Mouse (Mus musculus): ENCODE measurements at regions not wholly inside any gene's neighbourhood (a gene's known extent, or its start where the extent isn't known, plus 50 kb on each side); places are given as distances from the start of the nearest gene placed in this dataset.

DNA sequence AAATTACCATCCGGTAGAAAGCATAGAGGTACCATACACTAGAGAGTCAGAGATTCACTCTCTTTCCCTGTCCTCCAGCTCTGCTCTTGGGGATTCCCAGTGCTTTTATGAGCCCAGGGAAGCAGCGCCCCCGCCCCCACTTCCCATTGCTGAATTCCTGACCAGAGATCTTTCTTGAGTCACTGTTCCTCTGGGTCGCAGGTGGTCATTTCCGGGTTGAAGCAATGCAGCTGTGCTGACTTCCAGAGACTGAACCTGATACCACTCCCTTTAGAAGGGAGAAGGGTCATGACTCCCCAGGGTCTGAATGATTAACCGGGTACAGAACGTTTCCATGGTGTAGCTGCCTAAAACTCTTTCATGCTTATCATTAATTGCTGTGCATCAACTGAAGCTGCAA is 128.9 kb downstream of the Cd83 start:
- no peak for DNase-seq (ENCODE audit: low spot score in 2 of 2)

DNA sequence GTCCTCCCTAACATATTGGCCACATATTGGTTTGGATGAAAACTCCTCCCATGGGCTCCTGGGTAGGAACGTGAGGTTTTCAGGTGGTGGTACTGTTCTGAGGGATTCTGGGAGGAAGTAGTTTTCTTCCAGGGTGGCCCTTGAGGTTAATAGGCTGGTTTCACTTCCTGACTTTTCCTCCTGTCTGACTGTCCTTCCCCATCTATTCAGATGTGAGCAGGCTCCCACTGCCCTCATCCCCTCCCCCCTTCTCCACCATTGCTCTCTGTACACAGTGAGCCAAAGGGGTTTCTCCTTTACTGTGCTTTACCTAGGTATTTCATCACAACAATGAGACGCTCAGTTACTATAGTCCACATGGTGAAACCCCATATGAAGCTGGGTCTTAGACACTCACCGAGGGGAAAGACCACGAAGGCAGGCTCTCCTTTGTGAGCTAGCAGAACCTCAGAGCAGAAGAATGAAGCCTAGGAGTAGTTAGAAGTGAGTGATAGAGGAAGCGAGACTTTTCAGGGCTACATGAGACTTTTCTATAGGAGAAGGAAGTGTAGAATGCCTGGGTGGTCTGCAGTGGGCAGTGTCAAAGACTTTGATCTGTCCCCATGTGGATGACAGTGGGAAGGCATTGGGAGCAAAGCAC is 135.3 kb downstream of the Cd83 start:
- no peak for DNase-seq (ENCODE audit: low spot score in 2 of 2)

DNA sequence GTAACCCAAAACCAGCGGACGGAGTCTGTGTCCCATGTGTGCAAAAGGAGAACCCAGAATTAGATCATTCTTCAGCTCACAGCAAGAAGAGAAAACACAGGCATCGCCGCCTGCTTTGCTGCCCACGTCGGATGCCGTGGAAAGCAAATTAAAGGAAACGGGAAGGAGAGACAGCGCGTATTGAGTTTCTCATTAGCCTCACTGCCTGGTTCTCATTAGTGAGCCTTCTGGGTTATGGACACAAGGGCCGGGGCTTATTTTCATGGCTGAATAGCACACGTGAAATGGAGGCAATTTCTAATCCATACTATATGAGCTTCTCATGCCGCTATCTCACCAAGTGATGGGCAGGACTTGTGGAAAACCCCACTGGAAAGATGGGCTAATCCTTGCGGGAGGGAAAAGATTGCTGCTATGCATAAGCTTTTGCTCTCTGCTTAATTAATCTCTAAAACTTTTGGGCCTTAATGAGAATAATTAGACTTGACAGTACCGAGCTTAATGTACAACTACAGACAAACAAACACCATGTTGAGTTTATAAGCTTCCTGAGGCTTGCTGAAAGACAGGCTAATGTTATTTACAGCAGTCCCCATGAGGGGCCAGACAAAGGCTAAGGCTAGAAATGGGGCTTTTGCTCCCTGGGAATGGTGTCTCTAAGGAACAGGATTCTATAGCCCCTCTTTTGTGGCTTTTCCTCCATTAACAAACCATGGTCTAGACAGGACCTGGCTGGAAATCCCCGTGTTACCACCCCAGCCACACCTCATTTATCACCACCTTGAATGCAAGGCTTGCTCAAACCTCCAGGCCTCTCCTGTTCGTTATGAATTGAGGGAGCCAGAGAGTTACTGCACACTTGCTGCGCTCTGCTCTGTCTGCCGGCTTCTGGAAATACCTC is 145.8 kb downstream of the Cd83 start:
- no peak for DNase-seq (ENCODE audit: low spot score in 2 of 2)

DNA sequence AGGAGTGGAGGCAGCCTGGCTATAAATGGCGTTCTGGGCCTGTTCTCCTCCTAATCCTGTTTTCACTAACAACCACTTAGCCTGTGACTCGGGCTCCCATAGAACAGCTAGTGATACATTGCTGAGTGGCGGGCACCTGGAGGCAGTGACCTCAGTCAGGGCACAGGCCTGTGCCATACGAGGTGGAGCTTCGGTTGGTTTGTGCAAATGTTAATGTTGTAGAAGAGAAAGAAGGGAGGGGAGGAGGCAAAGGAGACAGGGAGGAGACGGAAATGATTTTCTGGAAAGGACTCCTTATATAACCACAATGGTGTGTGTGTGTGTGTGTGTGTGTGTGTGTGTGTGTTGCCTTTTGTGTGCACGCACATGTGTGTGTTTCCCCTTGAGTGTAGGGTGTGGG is 148.4 kb downstream of the Cd83 start:
- DNase-seq (ENCODE audit: low spot score in 2 of 2), result no peak

DNA sequence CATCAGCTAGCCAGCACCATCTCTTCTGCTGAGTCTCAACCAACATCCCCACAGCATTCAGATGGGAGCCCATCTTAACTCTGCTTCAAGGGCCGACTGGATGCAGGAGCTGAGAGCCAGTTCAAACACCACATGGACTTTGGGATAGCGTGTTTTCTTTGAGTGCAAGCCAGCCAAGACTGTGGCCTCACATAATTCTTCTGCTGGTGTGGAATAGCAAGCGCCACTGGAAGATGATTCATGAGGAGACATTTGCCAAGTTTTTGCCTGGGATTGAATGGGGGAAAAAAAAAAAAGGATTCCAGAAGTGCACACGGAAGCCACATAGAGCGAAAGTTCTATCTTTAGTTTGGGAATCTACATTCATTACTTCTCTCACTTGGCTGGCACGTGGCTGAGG is 150.7 kb downstream of the Cd83 start:
- DNase-seq (ENCODE audit: low spot score in 2 of 2), result no peak

DNA sequence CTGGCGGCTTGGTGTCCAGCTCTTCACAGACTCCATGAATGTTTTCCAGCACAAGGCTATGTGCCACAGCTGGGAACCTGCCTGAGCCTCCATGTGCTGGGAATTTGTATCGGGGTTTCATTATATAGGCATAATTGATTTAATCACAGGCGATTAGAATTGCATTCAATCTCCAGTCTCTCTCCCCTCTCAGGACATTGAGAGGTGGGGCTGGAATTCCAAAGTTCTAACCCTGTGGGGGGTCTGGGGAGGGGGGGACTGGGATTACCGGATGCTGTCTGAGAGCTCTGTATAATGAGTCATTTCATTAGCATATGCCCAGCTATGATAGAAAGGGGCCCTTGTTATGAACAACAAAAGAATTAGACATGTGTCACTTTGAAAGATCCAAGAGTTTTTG is 151.9 kb downstream of the Cd83 start:
- no peak for DNase-seq (ENCODE audit: low spot score in 2 of 2)

DNA sequence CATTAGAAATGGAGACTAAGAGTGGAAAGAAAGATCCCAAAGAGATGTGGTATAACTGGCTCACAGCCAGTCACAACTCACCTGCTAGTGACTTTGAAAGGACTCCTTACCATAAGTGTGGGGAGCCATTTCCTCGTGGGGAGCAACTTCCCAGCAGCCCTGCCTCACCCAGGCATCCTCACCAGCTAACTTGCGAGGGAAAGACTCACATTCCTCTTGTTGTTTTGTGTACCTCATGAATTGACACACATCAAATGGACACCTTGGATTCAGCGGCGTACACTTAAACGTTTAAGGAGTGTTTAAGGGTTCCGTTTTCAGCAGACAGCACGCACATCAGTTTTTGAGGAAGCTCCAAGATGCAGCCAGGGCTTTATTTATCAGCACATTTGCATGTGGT is 154.0 kb downstream of the Cd83 start:
- DNase-seq (ENCODE audit: low spot score in 2 of 2), result no peak

DNA sequence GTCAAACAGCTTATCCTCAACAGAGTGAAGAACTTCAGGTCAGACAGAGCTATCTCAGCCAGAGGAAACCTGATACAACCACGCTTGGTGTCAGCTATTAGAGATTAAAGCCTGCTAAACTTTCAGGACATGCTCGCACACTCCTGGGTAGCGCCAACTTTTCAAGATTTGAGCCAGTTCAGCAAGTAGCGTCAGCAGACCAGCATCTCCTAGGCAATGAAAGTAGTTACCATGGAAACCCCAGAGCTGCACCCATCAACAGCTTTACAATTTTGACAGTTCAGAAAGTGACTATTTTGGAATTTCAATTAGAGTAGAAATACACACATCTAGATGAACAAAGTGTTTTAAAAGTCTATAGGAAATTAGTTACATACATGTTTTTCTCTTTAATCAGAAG is 154.8 kb downstream of the Cd83 start:
- no peak for DNase-seq (ENCODE audit: low spot score in 2 of 2)

DNA sequence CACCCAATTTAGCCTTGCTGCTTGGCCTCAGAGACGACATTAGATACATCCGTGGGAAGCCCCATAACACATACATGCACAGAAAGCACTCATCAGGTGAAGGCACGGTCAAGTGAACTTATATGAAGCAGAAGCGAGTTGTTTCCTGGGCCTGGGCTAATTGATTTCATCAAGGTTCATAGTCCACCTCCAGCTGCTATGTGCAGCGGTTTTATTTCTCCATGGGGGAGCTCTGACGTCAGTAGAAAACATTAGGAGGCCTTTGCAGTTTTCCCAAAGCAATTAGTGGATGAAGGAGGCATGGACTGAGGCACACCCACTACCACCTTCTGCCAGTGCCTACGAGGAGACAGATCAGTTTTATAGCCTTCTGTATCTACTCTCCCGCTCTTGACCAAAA is 157.2 kb downstream of the Cd83 start:
- DNase-seq (ENCODE audit: low spot score in 2 of 2), result no peak

DNA sequence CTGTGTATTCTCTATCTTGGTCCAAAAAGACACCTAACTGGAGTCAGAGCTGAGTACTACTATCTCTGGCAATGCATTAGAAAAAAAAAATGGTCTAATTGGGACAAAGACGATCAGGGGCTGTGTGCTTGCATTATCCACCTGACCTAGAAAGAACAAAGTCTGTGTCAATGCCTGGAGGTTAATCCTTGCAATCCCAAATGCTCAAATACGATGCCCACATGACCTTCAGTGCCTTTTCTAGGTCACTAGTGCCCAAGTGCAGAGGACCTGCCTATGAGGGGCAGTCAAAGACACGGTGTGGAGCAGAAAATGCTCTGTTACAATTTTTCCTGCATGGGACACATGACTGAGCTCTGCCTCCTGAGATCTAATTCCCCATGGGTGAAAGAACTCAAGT is 164.0 kb downstream of the Cd83 start:
- DNase-seq (ENCODE audit: low spot score in 2 of 2), result no peak

DNA sequence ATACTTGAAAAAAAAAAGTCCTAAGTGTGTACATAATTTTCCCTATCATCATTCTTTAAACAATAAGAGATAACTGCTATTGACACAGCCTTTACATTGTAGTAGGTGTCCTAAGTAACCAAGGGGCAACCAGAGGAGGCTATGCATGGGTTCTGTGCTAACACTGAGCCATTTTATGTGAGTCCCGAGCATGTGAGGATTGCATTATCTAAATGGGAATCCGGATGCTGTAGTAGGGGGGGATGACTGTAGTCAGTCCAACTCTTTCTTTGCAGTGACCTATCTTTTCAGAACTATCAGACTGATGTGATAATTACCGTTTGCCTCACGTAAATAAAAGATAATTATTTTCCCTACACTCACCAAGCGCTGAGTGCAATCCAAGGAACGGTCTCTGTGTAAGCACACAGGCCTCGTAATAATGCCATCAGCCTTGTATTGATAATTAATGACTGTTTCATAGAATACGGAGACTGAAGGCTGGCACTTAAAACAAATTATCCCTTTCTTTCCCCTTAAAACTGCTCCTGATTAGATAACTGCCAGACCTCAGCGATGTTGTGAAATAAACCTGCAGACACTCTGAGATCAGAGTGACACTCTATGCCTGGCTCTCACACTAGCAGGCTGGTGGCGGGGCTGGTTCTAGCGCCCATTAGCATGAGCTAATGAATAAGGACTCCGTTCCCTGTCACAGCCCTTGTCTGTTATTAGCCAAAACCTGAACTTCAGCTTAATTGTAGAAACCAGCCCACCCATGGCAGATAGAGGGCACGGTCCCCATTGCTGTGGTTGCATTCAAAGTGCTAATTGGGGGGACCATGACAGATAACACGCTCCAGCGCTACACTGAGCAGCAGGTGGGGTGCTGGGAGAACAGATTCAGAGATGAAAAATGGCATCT is 165.4 kb downstream of the Cd83 start:
- no peak for DNase-seq (ENCODE audit: low spot score in 2 of 2)

DNA sequence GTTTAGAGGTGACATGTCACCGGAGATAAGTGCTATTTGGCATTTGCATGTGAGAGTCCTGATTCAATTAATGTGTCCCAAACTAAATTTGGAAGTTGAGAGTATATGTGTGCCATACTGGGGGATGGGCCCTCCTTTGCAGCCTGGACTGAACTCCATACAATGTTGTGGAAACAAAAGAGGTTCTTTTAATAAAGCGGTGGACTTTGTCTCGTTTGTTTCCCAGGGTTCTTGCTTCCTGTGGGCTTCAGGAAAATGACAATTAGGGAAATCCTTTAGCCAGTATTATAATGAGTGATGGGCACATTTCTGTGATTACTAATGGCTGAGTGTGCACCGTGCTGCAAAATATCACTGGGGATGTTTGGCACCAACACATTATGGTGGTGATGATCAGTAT is 167.9 kb downstream of the Cd83 start:
- DNase-seq (ENCODE audit: low spot score in 2 of 2), result no peak

DNA sequence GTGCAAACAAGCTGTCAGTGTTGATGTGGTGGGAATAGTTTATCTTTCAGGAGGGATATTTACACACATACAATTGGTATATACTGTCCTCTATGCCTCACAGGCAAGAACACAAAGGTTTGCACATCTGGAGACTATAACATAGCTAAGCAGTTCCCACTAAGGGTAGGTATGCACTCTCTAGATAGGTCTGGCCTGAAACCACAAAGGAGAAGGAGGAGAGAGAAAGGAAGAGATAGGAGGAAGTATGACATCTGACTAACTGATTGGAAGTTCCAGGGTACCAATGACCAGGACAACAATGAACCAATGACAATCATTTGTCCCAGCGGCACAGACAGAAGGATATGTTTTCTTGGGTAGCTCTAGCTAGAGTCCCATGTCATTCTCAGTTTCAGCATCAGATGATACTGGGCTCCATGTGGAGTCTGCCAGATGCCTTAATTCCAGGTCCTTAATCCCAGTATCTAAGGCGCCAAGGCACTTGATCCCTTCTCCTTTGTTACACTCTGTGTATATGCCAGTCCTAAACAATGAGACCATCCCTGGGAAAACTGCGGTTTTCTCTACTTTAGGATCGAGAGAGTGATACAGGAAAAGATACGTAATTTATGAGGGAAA is 168.5 kb downstream of the Cd83 start:
- DNase-seq (ENCODE audit: low spot score in 2 of 2), result no peak

DNA sequence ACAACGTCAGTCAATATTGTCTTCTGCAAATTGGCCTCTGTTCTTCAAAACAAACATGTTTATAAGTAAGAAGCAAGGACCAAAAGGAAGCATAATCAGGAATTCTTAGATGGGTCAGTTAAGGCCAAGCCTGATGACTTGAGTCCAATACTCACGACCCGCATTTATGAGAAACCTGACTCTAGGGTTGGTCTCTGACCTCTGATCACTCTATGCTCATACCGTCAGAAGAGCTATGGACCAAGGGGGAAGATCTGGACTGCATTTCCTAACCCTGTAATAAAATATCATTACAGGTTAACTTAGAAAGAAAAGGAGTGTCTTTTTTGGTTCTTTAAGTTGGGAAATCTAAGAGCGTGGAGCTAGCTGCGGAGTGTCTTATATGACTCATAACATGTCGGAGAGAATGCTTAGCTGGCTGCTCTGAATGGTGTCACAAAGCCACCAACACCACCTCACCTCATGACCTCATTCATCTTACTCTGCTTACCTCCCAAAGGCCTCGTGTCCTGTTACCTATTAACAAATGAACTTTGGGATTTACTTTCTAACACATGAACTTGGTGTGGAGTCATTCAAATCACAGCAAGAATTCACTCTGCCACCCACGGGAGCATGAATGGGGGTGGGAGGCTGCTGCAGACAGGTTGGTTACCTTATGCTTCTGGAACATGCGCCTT is 170.3 kb downstream of the Cd83 start:
- no peak for DNase-seq (ENCODE audit: low spot score in 2 of 2)

DNA sequence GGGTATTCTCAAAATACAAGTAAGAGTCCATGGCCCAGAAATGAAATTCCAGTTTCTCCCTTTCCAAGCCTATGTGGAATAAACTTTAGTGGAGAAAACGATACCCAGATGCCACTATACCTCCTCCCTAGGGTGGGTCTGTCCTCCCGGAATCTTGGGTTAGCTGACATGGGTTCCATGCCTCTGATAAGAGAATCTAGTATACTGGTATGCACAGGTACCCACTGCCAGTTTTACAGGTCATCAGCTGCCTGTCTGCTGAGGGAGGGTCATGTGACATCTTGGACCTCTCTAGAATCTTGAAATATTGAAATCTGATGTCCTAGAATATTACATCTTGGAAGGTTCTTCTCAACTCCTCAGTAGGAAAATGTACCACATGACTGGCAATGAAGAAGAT is 172.5 kb downstream of the Cd83 start:
- DNase-seq (ENCODE audit: low spot score in 2 of 2), result no peak

DNA sequence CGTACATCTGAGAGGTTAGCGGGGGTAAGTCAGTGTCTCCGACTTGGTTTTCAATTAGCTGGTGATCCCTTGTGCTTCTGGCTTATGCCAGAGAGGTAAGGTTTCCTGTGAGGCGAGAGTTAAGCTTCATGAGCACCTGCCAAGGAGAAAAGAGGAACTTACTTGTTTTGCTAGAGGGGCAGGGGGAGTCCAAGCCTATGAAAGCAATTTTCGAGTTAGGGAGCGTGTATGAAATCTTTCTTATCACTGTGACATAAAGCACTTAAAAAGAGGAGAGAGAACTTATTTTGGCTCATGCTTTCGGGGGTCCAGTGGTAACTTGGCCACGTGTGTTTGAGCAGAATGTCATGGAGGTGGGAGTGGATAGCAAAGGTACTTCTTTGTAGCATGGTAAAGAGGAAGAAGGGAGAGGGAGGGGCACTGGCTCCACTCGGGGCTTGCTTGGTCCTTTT is 174.6 kb downstream of the Cd83 start:
- no peak for DNase-seq (ENCODE audit: low spot score in 2 of 2)

DNA sequence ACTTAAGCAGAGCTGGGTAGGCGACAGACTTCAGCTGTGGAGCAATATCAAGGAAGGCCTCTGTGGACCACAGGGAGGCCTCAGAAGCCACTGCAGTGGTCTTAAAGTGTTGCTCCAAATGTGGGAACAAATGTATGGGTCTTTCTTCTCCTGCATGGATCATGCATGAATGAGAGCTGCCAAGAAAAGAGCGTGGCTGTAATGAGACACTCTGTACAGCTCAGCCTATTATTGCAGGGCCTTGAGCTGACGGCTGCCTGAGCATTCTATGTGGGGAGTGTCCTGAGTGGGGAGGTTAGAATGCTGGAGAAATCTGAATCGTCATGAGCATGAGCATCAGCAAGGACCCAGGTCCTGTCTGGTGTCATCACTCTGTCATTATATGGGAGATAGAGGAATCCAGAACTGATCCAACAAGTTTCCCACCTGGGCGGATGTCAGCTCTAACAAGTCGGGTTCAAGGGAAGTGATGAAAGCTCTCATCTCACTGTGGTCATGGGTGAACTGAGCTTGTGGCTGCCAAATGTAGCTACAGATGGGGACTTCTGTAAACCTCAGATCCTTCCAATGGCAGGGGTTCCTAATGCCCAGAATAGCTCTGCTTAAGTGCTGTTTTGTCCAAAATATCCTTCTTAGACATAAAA is 176.6 kb downstream of the Cd83 start:
- DNase-seq (ENCODE audit: low spot score in 2 of 2), result no peak

DNA sequence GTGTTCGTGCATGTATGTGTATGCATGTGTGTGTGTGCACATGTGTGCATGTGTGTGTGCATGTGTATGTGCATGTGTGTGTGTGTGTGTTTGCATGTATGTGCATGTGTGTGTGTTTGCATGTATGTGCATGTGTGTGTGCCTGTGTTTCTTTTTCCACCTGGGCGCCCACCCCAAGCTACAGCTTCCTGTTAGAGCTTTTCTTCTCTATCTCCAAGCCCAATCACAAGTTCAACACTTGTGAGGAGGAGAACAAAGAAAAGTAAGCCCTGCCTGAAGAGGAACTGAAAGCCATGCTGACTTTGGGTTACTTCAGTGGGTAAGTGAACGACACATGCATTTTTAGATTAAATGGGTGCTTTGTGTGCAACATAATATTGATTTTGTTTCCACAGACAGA is 177.4 kb downstream of the Cd83 start:
- no peak for DNase-seq (ENCODE audit: low spot score in 2 of 2)

DNA sequence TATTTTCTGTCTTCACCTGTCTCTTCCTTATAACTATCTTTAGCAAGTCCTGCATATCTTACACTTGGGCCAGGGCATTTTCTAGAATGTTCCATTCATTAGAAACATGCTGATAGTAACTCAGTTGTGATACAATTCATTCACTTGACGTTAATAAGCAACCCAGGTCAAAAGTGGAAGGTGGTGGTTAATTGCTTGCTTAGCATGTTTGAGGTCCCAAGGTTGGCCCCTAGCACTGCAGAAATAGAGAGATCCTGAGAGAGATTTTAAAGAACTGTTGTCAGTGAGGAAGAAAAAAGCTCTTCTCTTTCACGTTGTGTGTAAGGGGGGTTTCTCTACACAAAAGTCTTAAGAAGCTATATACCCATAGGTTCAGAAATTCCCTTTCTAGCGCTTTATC is 178.7 kb downstream of the Cd83 start:
- DNase-seq (ENCODE audit: low spot score in 2 of 2), result no peak

DNA sequence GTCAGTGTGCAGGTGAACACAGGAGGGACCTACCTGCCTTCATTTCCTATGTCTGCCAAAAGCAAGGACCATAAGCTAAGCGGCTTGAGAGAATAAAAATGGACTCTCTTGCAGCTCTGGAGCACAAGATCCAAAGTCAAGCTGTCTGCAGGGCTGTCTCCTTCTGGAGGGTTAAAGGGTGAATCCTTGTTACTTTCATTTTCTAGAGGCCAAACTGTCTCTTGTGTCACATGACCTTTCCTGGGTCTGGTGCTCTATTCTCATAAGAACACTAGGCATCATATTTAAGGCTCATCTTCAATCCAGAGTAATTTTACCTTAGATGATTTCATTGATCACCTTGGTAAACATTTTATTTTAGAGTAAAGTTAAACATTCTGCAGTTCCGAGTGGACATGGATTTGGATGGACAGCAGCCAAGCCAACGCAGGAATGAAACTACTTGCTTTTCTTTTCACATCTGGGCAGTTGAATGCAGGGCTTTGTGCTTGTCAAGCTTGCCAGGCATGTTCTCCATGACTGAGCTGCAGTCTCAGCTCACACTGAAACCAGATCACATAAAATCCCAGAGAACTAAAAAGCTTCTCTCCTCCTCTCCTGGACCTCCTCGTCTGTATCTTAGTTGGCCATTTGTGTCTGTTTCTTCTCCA is 180.8 kb downstream of the Cd83 start:
- DNase-seq (ENCODE audit: low spot score in 2 of 2), result no peak

Measured in urinary bladder, postnatal 4 days (tissue).